Mouse (Mus musculus) right cerebral cortex, adult 2 months (tissue): Measurements from ENCODE around the gene Tceal7.
"Not testable (repeated sequence)": the region's sequence is repeated elsewhere in the genome, so short reads cannot be mapped to it uniquely, and the experiment has no call there.

Experiments used
- DNase-seq, 2 experiments: peaks; one replicate each; pipeline ENCODE4 v3.0.0; 2021 to 2022; ENCODE audit warnings: low spot score in 2 of 2

The Tceal7 gene

GRCm38 (mm10) chrX:136214729-136215677 lies at the start of gene Tceal7, which contains the start of gene Bex1:
TSS of gene Tceal7 (plus strand) at chrX:136214779.
TSS of gene Bex1 (minus strand) at chrX:136215513.
- not testable (repeated sequence) for DNase-seq

GRCm38 (mm10) chrX:136170625-136171024 lies 44.0 kb upstream of the Tceal7 start:
- no peak for DNase-seq

DNA sequence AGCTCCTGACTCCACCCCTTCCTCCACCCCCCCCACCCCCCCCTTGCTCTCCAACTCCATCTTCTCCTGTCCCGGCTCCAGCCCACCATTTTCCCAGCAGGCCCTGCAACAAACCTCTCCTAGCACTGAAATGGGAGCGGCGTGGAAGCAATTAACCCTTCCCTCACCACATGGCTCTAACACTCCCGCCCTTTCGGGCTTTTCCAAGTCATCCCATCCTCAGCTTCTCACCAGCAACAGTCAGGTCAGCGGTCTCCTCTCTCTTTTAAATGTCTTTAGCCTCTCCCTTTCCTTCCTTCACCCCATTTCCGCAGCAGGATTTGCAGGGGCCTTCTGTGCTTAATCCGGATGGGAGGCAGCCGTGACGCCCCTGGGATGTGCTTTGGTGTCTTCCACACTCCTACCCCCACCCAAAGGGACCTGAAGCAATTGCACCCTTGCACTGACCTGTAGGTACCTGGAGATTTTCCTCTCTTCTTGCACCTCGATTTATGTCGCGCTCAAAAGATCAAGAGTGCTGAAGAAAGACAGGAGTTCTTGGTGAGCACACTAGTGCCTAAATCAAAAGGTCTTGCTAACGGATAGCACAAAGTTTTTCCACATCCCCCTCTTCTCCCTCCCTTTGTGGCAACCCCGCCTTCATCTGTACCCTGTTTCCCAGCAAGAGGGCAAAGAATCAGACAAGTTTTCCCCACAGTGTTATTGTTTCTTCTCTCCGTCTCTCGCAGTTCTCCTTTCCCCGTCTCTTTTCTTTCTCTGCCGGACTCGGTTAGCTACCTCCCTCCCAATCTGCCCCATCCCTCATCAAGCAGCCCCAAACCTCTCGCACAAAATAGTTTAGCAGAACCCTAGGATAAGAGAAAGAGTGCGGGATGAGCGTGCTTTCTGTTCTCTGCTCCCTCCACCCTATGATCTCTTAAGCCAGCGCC lies 43.1 kb upstream of the Tceal7 start:
- DNase-seq: peak; percentile 40 to 46

GRCm38 (mm10) chrX:136172118-136172551 lies 42.4 kb upstream of the Tceal7 start, which contains the start of gene Tceal8:
TSS of gene Tceal8 (minus strand) at chrX:136172342.
- DNase-seq: peak; percentile 68 to 78

- peak in 1 of 2 experiments; percentile 5 for DNase-seq
Measured at GRCm38 (mm10) chrX:136172786-136173185, 41.8 kb upstream of the Tceal7 start.

- DNase-seq: no peak
Measured at GRCm38 (mm10) chrX:136180897-136181553, 33.6 kb upstream of the Tceal7 start.

DNA sequence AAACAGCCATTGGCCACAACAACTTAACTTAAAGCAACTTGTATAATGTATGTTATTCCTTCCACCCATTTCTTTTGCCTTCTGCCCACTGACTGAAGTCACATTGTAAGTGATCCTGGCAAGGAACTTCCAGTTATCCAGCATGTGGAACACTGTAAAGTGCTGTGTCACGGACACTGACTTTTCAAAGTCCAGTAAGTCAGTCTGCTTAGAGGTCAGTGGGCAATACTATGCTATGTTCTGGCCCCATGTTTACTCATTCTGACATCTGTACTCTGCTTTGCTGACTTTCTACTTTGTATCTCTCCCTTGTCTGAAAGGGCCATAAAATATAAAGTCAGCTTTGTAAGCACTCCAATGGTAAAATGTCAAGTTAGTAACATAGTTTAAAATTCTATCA lies 31.5 kb upstream of the Tceal7 start:
- DNase-seq: no peak

GRCm38 (mm10) chrX:136195193-136195944 lies 19.2 kb upstream of the Tceal7 start:
- no peak for DNase-seq

- DNase-seq: peak in 1 of 2 experiments; percentile 26
Measured at GRCm38 (mm10) chrX:136196873-136197272, 17.7 kb upstream of the Tceal7 start.

- no peak for DNase-seq
Measured at GRCm38 (mm10) chrX:136203257-136203656, 11.3 kb upstream of the Tceal7 start.

DNA sequence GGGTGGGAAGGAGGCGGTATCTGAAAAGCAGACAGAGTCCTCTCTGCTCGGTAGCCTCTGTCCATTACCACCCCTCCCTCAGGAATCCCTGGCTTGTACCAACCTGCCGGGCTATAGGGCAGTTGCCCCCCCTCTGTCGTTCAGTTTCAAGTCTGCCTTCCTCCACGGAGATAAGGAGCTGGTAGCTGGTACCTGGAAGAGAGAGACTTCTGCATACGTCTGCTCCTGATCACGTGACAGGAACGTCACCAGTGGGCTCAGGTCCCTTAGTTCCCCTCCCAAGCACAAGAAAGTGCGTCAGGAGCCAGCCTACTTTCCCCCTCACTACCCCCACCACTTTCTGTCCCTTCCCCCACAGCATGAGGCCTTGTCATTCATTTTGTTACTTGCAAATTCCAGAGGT lies 10.9 kb upstream of the Tceal7 start, which contains the start of gene Tceal5:
TSS of gene Tceal5 (minus strand) at position 213 of the 403 bp plus-strand sequence.
- peak; percentile 67 to 74 for DNase-seq

- DNase-seq: no peak
Measured at GRCm38 (mm10) chrX:136204406-136204805, 10.2 kb upstream of the Tceal7 start.

DNA sequence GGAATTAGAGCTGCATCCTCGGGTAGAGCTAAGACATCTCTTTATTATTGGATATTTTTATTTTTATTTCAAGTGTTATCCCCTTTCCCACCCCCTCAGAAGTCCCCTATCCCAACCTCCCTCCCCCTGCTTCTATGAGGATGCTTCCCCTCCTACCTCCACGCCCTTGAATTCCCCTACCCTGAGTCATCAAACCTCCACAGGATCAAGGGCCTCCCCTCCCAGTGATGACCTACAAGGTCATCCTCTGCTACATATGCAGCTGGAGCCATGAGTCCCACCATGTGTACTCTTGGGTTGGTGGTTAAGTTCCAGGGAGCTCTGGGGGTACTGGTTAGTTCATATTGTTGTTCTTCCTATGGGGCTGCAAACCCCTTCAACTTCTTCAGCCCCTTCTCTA lies 1.2 kb upstream of the Tceal7 start:
- DNase-seq: no peak

- no peak for DNase-seq
Measured at GRCm38 (mm10) chrX:136216303-136216702, 1.7 kb downstream of the Tceal7 start.

GRCm38 (mm10) chrX:136223714-136224113 lies 9.1 kb downstream of the Tceal7 start:
- no peak for DNase-seq

DNA sequence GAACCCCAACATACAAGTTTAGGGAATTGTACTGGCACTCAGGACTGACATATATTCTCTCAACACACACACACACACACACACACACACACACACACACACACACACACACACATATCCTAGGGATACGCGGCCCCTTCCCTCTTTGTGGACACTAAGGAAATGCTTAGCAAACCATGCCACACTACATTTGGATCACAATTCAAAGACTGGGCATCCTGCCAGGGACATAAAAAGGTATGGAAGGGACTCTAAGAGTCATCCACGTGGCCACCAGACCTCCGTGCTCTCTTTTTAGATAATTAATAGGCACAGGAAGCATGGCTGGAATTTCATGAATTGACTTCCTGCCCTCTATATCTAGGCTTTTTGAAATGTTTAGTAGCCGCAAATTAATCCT lies 13.2 kb downstream of the Tceal7 start:
- no peak for DNase-seq

DNA sequence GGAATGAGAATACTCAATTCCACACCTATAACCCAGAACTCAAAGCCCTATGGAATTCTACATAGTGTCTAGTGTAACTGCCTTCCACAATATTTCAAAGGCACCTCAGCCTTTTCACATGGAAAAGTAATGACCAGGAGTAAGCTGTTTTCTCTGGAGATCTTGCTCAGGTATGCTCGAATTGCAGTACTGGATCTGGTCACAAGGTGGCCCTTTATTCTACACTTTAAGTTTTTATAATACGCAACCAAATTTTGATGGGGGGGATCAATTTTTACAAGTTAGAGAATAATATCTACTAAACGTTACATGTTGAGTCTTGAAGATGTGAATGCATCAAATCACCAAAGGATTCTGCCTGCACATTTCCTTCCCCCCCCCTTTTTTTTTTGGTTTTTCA lies 23.5 kb downstream of the Tceal7 start:
- peak; percentile 47 to 60 for DNase-seq

- DNase-seq: no peak
Measured at GRCm38 (mm10) chrX:136243181-136243580, 28.6 kb downstream of the Tceal7 start.

DNA sequence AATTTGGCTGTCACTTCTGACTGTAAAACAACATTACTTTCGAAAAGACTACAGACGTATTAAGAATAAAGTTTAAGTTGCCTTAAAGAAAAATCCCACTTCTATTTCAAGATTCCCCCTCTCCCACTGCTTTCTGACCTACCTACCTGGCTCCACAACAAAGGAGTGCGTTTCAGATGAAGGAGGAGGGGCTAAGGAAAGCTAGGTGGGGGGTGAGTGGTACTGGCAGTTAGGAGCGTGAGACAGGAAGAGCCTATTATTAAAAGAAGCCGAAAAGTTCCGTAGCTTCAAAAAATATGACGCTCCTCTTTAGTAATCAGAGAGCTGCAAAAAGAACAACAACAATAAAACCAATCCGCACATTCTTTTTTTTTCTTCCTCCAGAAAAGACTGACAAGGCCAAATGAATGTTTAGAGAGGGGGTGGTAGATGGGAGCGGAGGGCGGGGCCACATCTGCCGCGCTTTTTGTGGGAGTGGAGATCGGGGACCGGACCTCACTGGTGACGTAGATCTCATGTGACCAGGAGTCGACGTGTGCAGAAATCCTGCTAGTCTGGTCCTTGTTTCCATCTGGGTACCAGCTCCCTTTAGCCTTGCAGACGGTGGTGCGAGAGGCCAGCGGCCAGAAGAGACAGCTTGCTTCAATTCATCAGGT lies 30.1 kb downstream of the Tceal7 start, which contains the start of gene Tceal9:
TSS of gene Tceal9 (plus strand) at position 506 of the 656 bp plus-strand sequence.
- DNase-seq: peak; percentile 63 to 68

- DNase-seq: peak in 1 of 2 experiments; percentile 7
Measured at GRCm38 (mm10) chrX:136245521-136246071, 31.0 kb downstream of the Tceal7 start.
